Mouse (Mus musculus): ENCODE results near the gene Tbxa2r.

Tbxa2r gene

GRCm38 (mm10) chr10:81299585-81300351 is 28.8 kb upstream of the Tbxa2r start:
- DNase-seq (ENCODE audit: extremely low read depth, insufficient read length, low spot score), result no peak

- DNase-seq (ENCODE audit: extremely low read depth, insufficient read length, low spot score), result no peak
Observed at GRCm38 (mm10) chr10:81300352-81300907, 28.1 kb upstream of the Tbxa2r start.

DNA sequence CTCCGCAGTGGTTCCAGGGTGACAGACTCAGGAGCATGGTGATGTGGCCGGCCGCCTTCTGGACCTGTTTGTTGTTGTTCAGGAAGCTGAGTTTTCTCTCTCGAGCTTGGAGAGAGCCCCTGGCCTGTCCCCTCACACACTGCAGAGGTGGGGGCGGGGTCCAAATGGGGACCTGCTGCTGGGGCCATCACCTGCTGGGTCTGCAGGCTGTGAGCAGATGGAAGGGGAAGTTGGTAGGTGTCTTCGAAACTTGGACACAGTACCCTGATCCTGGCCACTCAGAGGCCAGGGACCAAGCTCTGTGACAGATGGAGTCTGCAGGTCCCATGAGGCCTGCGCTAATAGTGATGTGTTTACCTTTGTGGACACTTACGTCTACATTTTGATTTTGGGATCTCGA is 27.2 kb upstream of the Tbxa2r start:
- DNase-seq (ENCODE audit: extremely low read depth, insufficient read length, low spot score), result no peak

- no peak for DNase-seq (ENCODE audit: extremely low read depth, insufficient read length, low spot score)
Observed at GRCm38 (mm10) chr10:81302288-81302687, 26.2 kb upstream of the Tbxa2r start.

DNA sequence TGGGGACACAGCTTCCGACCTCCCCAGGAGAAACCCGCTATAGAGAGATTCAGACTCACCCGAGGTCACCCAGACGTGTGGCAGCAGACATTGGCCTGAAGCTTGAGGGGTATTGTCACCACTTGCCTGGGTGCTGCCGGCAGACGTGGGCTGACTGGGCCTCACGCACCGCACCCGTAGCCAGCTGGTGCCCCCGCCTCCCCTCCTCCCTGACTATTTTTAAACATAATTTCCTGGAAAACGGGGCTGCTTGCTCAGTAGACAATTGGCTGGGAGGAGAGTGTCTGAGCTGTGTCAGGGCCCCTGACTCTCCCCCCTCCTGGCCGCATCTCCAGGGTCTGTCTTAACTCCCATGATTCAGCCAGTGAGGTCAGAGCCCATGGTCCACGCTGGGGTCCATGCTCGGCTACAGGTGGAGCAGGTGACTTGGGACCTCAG is 25.7 kb upstream of the Tbxa2r start:
- no peak for DNase-seq (ENCODE audit: extremely low read depth, insufficient read length, low spot score)

GRCm38 (mm10) chr10:81303258-81303657 is 25.3 kb upstream of the Tbxa2r start:
- DNase-seq (ENCODE audit: extremely low read depth, insufficient read length, low spot score), result no peak

DNA sequence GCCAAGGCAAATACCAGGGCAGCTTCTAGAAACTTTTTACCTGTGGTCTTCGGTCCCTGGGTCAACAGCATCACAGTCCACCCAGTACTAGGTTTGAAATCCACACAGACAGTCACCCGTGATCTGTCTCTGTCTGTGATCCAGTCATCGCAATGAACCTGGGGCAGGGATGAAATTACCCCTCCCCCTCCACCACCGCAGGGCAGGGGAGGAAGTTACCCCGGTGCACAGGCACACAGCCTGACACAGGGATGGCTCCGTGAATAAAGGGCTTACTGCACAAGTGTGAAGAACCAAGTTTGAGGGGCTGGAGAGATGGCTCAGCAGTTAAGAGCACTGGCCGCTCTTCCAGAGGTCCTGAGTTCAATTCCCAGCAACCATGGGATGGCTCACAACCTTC is 24.8 kb upstream of the Tbxa2r start:
- DNase-seq (ENCODE audit: extremely low read depth, insufficient read length, low spot score), result no peak

- peak; percentile 53 for DNase-seq (ENCODE audit: extremely low read depth, insufficient read length, low spot score)
Observed at GRCm38 (mm10) chr10:81304597-81305238, 23.8 kb upstream of the Tbxa2r start.

DNA sequence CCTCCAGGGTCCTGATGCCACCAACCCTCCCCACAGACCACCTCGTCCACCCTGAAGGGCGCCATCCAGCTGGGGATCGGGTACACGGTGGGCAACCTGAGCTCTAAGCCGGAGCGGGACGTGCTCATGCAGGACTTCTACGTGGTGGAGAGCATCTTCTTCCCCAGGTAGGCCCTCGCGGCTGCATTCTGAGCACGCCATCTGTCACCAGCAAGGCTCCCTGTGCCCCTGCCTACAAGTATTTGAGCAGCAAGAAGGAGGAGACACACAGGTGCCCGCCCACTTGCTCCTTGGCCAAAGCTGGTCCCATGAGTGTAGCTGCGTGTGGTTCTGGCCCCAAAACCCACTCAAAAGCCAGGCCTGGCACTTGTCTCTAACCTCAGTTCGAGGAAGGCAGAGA is 22.9 kb upstream of the Tbxa2r start:
- no peak for DNase-seq (ENCODE audit: extremely low read depth, insufficient read length, low spot score)

- DNase-seq (ENCODE audit: extremely low read depth, insufficient read length, low spot score), result no peak
Observed at GRCm38 (mm10) chr10:81306173-81306668, 22.3 kb upstream of the Tbxa2r start.

- no peak for DNase-seq (ENCODE audit: extremely low read depth, insufficient read length, low spot score)
Observed at GRCm38 (mm10) chr10:81306837-81307682, 21.5 kb upstream of the Tbxa2r start.

DNA sequence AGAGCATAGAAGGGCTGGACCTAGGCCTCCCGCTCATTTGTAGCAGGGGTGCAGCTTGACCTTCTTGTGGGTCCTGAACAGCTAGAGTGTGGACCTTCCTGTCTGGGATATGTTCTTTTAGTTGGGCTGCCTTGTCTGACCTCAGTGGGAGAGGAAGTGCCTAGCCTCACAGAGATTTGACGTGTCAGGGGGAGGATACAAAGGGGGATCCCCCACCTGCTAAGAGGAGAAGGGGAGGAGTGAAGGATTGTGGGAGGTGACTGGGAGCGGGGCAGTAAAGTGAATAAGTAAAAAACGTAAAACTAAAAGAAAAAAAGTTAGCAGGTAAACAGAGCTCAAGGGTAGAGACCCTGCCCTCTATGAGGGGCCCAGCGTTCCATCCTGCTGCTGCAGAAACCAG is 19.0 kb upstream of the Tbxa2r start:
- no peak for DNase-seq (ENCODE audit: extremely low read depth, insufficient read length, low spot score)

DNA sequence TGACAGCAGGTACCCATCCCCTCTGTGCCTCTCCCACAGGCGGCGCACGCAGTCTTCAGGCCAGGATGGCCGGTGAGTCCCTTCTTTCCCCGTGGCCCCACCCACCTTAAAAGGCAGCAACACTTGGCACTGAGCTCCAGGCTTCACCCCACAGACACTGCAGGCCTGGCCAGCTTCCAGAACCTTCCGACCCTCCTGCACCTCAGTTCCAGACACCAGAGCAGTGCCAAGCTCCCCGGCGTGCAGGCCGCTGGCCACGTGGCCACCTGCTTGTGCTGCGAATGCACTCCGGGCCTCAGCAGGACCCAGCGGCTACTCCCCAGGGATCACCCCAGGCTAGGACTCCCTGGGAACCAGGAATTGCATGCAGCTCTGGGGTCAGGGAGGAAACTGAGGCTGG is 14.9 kb upstream of the Tbxa2r start:
- no peak for DNase-seq (ENCODE audit: extremely low read depth, insufficient read length, low spot score)

- no peak for DNase-seq (ENCODE audit: extremely low read depth, insufficient read length, low spot score)
Observed at GRCm38 (mm10) chr10:81314201-81314600, 14.3 kb upstream of the Tbxa2r start.

DNA sequence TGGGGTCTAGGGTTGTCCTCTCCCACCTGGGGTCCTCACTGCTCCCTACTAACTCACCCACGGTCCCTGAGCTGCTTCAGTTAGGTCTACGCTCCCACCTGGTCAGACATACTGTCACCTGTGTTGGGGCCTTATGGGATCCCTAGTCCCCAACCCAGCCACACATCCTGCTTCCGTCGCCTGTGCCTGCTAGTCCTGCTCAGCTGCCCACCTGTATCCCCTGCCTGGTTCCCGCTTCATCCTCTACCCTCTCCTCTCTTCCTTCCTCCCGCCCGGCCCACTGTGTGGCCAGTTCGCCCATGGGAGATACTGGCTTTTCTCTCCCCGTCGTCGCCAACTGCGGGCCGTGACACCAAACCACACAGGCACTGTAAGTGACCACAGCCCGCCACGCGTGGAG is 12.9 kb upstream of the Tbxa2r start:
- DNase-seq (ENCODE audit: extremely low read depth, insufficient read length, low spot score), result no peak

- no peak for DNase-seq (ENCODE audit: extremely low read depth, insufficient read length, low spot score)
Observed at GRCm38 (mm10) chr10:81316338-81317060, 12.0 kb upstream of the Tbxa2r start.

DNA sequence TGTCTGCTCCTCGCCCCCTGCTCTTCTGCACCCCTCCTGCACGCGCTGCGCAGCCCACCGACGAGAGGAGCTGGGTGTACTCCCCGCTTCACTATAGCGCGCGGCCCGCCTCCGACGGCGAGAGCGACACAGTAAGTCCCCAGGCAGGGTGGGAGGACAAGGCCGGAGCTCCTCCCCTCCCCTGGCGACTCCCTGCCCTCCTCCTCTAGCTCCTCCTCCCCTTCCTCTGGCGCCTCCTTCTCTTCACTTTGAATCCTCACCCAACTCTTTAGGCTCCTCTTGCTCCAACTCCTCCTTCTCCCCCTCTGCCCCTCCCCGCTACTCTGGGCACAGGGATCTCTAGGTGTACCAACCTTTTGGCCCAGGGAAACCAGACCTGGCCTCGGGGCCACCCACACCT is 11.3 kb upstream of the Tbxa2r start:
- no peak for DNase-seq (ENCODE audit: extremely low read depth, insufficient read length, low spot score)

DNA sequence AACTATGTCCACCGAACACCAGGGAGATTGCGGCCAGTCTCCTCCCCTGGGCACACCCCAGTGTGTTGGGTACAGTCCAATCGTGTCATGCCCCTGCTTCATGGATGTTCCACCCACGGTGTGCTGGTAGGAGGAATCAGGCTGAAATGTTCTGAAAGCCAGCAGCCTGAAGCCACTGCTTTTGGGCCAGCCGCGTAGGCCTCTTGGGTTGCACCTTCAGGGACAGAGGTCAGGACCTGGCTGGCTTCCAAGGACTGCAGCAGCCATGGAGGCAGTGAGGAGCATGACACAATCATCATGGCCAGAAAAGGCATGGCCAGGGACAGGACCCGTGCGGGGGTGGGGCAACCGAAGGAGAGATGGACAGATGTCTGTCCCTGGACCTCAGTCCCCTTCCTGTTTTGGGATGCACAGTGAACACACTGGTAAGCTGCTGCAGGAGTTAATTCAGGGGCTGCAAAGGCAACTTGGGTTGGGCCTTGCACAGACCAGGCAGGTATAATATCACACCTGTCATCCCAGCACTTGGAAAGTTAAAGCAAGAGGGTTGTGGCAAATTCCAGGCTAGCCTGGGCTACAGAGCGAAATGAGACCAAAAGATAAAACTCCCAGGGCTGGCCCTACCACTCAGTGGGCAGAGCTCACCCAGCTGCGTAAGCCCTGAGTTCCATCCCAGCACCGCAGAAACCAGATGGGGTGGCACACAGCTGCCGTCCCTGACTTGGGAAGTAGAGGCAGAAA is 9.8 kb upstream of the Tbxa2r start:
- DNase-seq (ENCODE audit: extremely low read depth, insufficient read length, low spot score), result no peak

DNA sequence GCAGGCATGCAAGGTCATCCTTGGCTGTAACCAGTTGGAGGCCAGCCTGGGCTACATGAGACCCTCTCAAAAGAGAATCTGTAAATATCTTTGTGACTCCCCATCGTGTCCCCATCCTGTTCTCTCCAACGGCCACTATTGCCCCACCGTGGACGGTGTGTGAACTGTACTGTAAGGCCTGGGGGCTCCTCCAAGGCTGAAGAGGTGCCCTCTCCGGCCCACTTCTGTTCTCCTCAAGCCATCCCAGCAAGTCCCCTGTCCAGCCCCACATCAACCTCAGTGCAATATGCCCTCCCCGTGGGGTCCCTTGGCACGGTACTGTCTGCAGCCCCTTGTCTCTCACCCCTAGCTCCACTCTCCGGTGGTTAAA is 9.2 kb upstream of the Tbxa2r start:
- DNase-seq (ENCODE audit: extremely low read depth, insufficient read length, low spot score), result no peak
